Mouse (Mus musculus) embryonic fibroblast, embryonic 13.5 days (primary cell): ENCODE data around the gene Eml6. TPM values are rescaled to one million over a fixed set of nuclear protein-coding genes. Genes with fewer than 3 reads are reported as not detected.

Experiments
- H3K27ac ChIP-seq: 2 replicates; pipeline ENCODE4 v1.5.1; 2012; ENCODE audit warnings: low read length, control low read depth, inconsistent platforms; ENCODE audit not compliant: insufficient read depth
- H3K4me1 ChIP-seq: 2 replicates; pipeline ENCODE4 v1.6.1; 2011; ENCODE audit warnings: low read length; ENCODE audit not compliant: control insufficient read depth, insufficient read depth
- H3K4me3 ChIP-seq: 2 replicates; pipeline ENCODE4 v1.5.1; 2011; ENCODE audit warnings: mild to moderate bottlenecking, control low read depth, low read length; ENCODE audit not compliant: insufficient read depth
- CTCF ChIP-seq: IDR thresholded peaks from 2 replicates; pipeline ENCODE4 v1.5.1; 2011; ENCODE audit warnings: mild to moderate bottlenecking, control low read depth, low read length, moderate library complexity, borderline replicate concordance; ENCODE audit not compliant: insufficient read depth
- POLR2A ChIP-seq: IDR thresholded peaks from 2 replicates; pipeline ENCODE4 v1.6.1; 2011; ENCODE audit warnings: low read depth, mild to moderate bottlenecking, control low read depth, low read length, moderate library complexity
- polyA plus RNA-seq: library from polyadenylated mRNA; stranded (reverse); fragments of >200 nt; gene quantifications from 2 replicates; pipeline ENCODE4 v1.2.4, GENCODE M21; 2011; ENCODE audit warnings: low read depth; ENCODE audit not compliant: missing spikeins, insufficient read length

Eml6 gene
- polyA plus RNA-seq, 1 experiment, result 1.3 TPM

GRCm38 (mm10) chr11:29815670-29816069 lies 210.2 kb downstream of the Eml6 start:
- TF ChIP-seq POLR2A, result no peak
- TF ChIP-seq CTCF, result no peak
- Histone ChIP-seq H3K4me3 (no peak overlapping the region), H3K27ac (no peak overlapping the region), H3K4me1 (no peaks in the 10 kb centered on the region)

- Histone ChIP-seq H3K4me3 (no peak overlapping the region), H3K4me1 (no peaks in the 10 kb centered on the region), H3K27ac (no peak overlapping the region)
- no peak for TF ChIP-seq CTCF
- TF ChIP-seq POLR2A, result no peak
Observed at GRCm38 (mm10) chr11:29815261-29815660, 210.6 kb downstream of the Eml6 start.

GRCm38 (mm10) chr11:29813267-29813666 lies 212.6 kb downstream of the Eml6 start:
- H3K4me1 ChIP-seq, result no peaks in the 10 kb centered on the region
- no peak for TF ChIP-seq CTCF
- no peak for TF ChIP-seq POLR2A
- H3K27ac ChIP-seq, result no peak overlapping the region

GRCm38 (mm10) chr11:29812475-29812874 lies 213.4 kb downstream of the Eml6 start:
- H3K4me3 ChIP-seq, result no peak overlapping the region
- no peaks in the 10 kb centered on the region for H3K4me1 ChIP-seq
- no peak overlapping the region for H3K27ac ChIP-seq
- no peak for TF ChIP-seq CTCF

More at GRCm38 (mm10) chr11:29813267-29813666, 212.6 kb downstream of the Eml6 start:
- no peak overlapping the region for H3K4me3 ChIP-seq

- H3K4me1 ChIP-seq, result no peaks in the 10 kb centered on the region
- TF ChIP-seq CTCF (no peak), POLR2A (no peak)
- no peak overlapping the region for H3K27ac ChIP-seq
- H3K4me3 ChIP-seq, result no peak overlapping the region
Observed at GRCm38 (mm10) chr11:29810324-29810723, 215.5 kb downstream of the Eml6 start.

GRCm38 (mm10) chr11:29808981-29809589 lies 216.7 kb downstream of the Eml6 start:
- H3K4me1 ChIP-seq, result no peaks in the 10 kb centered on the region
- no peak overlapping the region for H3K4me3 ChIP-seq
- TF ChIP-seq CTCF (no peak), POLR2A (no peak)
- H3K27ac ChIP-seq, result no peak overlapping the region

- no peak overlapping the region for H3K27ac ChIP-seq
- H3K4me1 ChIP-seq, result no peaks in the 10 kb centered on the region
- TF ChIP-seq POLR2A (no peak), CTCF (no peak)
- no peak overlapping the region for H3K4me3 ChIP-seq
Observed at GRCm38 (mm10) chr11:29808173-29808980, 217.5 kb downstream of the Eml6 start.

- TF ChIP-seq POLR2A, result no peak
- no peak for TF ChIP-seq CTCF
- no peaks in the 10 kb centered on the region for H3K4me1 ChIP-seq
- no peak overlapping the region for H3K4me3 ChIP-seq
- no peak overlapping the region for H3K27ac ChIP-seq
Observed at GRCm38 (mm10) chr11:29807325-29807724, 218.5 kb downstream of the Eml6 start.

GRCm38 (mm10) chr11:29801432-29802427 lies 224.1 kb downstream of the Eml6 start:
- H3K27ac ChIP-seq, result no peak overlapping the region
- H3K4me3 ChIP-seq, result no peak overlapping the region
- no peaks in the 10 kb centered on the region for H3K4me1 ChIP-seq
- no peak for TF ChIP-seq POLR2A
